Mouse (Mus musculus) olfactory bulb, adult 2 months (tissue): ENCODE results near the gene Slc25a20.

Experiments used
- CTCF ChIP-seq: fragments of 200-500 bp; IDR thresholded peaks from 2 replicates; pipeline ENCODE4 v1.5.1; 2012; ENCODE audit warnings: low read depth, mild to moderate bottlenecking, low read length, moderate library complexity; ENCODE audit not compliant: insufficient read depth
- POLR2A ChIP-seq: fragments of 200-500 bp; IDR thresholded peaks from 2 replicates; pipeline ENCODE4 v1.6.1; 2012; ENCODE audit warnings: mild to moderate bottlenecking, low read depth, low read length, moderate library complexity; ENCODE audit not compliant: insufficient read depth

DNA sequence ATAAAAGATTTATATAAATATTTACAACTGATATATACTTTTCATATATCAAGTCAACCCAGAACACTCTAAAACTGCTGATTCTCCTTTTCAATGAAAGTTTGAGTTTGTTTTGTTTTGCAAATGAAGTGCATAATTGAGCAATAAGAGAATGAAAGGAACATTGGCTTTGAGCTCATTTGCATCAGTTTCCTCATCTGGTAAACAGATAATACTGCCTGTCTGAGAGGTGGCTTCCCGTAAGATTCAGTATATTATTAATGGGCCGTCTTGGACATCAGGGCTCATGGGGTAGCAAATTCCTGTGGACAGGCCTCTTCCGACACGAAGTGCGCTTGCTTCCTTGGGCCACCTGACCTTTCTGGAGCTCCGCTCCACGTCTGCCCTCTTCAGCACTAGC lies 48.9 kb downstream of the Slc25a20 start:
- TF ChIP-seq CTCF = no peak
- no peak for TF ChIP-seq POLR2A
